Mouse (Mus musculus) brain, embryonic 14.5 days (tissue): ENCODE results near the gene Sds.

Experiments used
- CTCF ChIP-seq: fragments of 200-500 bp; IDR thresholded peaks from 2 replicates; pipeline ENCODE4 v1.5.1; 2012; ENCODE audit warnings: inconsistent platforms, mild to moderate bottlenecking, moderate library complexity, borderline replicate concordance; ENCODE audit not compliant: insufficient read depth, insufficient read length; ENCODE audit errors: extremely low read depth
- POLR2A ChIP-seq: fragments of 200-500 bp; IDR thresholded peaks from 2 replicates; pipeline ENCODE4 v1.6.1; 2012; ENCODE audit warnings: mild to moderate bottlenecking, inconsistent platforms, borderline replicate concordance; ENCODE audit not compliant: poor library complexity, insufficient read depth, insufficient read length, severe bottlenecking; ENCODE audit errors: extremely low read depth

- TF ChIP-seq POLR2A (no peak), CTCF (no peak)
These were observed 3.2 kb downstream of the Sds start for GRCm38 (mm10) chr5:120479538-120479937.
